Mouse (Mus musculus) liver, adult 2 months (tissue): Measurements from ENCODE around the gene Rpap3. TPM values are rescaled to one million over a fixed set of nuclear protein-coding genes. Genes with fewer than 3 reads are reported as not detected.

Experiments used
- DNase-seq: peaks from one replicate; pipeline ENCODE4 v3.0.0-alpha.2; 2011; ENCODE audit warnings: low read depth, low spot score; ENCODE audit errors: extremely low read depth
- H3K27ac ChIP-seq: fragments of 200-500 bp; replicated peaks from 2 replicates; pipeline ENCODE4 v1.5.1; 2012; ENCODE audit warnings: low read depth, mild to moderate bottlenecking, control low read depth, inconsistent platforms, low read length; ENCODE audit not compliant: insufficient read depth
- H3K27me3 ChIP-seq: fragments of 200-500 bp; 2 replicates; pipeline ENCODE4 v1.6.1; 2012; ENCODE audit warnings: mild to moderate bottlenecking, moderate library complexity, low read length, inconsistent platforms; ENCODE audit not compliant: control insufficient read depth, insufficient read depth
- H3K36me3 ChIP-seq: fragments of 200-500 bp; 2 replicates; pipeline ENCODE4 v1.6.1; 2012; ENCODE audit warnings: low read length, inconsistent platforms; ENCODE audit not compliant: control insufficient read depth, insufficient read depth
- H3K4me1 ChIP-seq: fragments of 200-500 bp; 2 replicates; pipeline ENCODE4 v1.6.1; 2011; ENCODE audit warnings: low read length; ENCODE audit not compliant: control insufficient read depth, insufficient read depth
- H3K4me3 ChIP-seq: fragments of 200-500 bp; 2 replicates; pipeline ENCODE4 v1.5.1; 2011; ENCODE audit warnings: low read depth, mild to moderate bottlenecking, control low read depth, low read length, moderate library complexity; ENCODE audit not compliant: insufficient read depth
- H3K79me2 ChIP-seq: fragments of 200-500 bp; 2 replicates; pipeline ENCODE4 v1.6.1; 2012; ENCODE audit warnings: inconsistent platforms, mild to moderate bottlenecking, low read length, moderate library complexity; ENCODE audit not compliant: control insufficient read depth, insufficient read depth
- H3K9ac ChIP-seq: fragments of 200-500 bp; 2 replicates; pipeline ENCODE4 v1.6.1; 2012; ENCODE audit warnings: low read depth, mild to moderate bottlenecking, control low read depth, inconsistent platforms, low read length
- CTCF ChIP-seq: fragments of 200-500 bp; IDR thresholded peaks from 2 replicates; pipeline ENCODE4 v1.5.1; 2011; ENCODE audit warnings: low read depth, low read length, control low read depth
- POLR2A ChIP-seq: fragments of 200-500 bp; IDR thresholded peaks from 2 replicates; pipeline ENCODE4 v1.6.1; 2011; ENCODE audit warnings: low read length, control low read depth; ENCODE audit not compliant: insufficient read depth; ENCODE audit errors: extremely low read depth
- WGBS: fragments of 180-500 bp; shearing (Covaris S2); methylation state at CpG from one replicate; pipeline ENCODE4 v1.1.7; 2018; 5-methylcytosine and 5-hydroxymethylcytosine counted together
- polyA plus RNA-seq: library from polyadenylated mRNA; depleted of rRNA; stranded (reverse); fragments of >200 nt; gene quantifications from 2 replicates; pipeline ENCODE4 v1.2.3, GENCODE M21; 2012
- total RNA-seq: library from RNA; depleted of rRNA; stranded (reverse); fragments of >200 nt; gene quantifications from 2 replicates; pipeline ENCODE4 v1.2.3, GENCODE M21; 2014

The Rpap3 gene
- total and polyA plus RNA-seq, 2 experiments: 2.2 to 8.7 TPM

- TF ChIP-seq CTCF (no peak), POLR2A (no peak)
- no peak for DNase-seq
- WGBS: 64% methylated on average over 7 of the region's 7 CpGs
These were observed 23.2 kb upstream of the Rpap3 start for GRCm38 (mm10) chr15:97728804-97729203.

GRCm38 (mm10) chr15:97728394-97728793, 22.8 kb upstream of the Rpap3 start:
- Histone ChIP-seq H3K79me2 (no peaks in the 10 kb centered on the region), H3K9ac (no peak overlapping the region), H3K36me3 (no peaks in the 10 kb centered on the region), H3K27ac (no peak overlapping the region), H3K4me1 (0 out of 2 replicates have a peak, but pooled peaks cover 1% of the 10 kb centered on the region), H3K4me3 (no peak overlapping the region), H3K27me3 (no peaks in the 10 kb centered on the region)
- no peak for DNase-seq
- 72% methylated on average over 11 of the region's 11 CpGs for WGBS
- TF ChIP-seq POLR2A (no peak), CTCF (no peak)

More at GRCm38 (mm10) chr15:97728804-97729203, 23.2 kb upstream of the Rpap3 start:
- H3K79me2 ChIP-seq: no peaks in the 10 kb centered on the region
- no peak overlapping the region for H3K27ac ChIP-seq
- no peak overlapping the region for H3K9ac ChIP-seq
- no peak overlapping the region for H3K4me3 ChIP-seq
- H3K4me1 ChIP-seq: 0 out of 2 replicates have a peak, but pooled peaks cover 1% of the 10 kb centered on the region
- no peaks in the 10 kb centered on the region for H3K27me3 ChIP-seq
- no peaks in the 10 kb centered on the region for H3K36me3 ChIP-seq

DNA sequence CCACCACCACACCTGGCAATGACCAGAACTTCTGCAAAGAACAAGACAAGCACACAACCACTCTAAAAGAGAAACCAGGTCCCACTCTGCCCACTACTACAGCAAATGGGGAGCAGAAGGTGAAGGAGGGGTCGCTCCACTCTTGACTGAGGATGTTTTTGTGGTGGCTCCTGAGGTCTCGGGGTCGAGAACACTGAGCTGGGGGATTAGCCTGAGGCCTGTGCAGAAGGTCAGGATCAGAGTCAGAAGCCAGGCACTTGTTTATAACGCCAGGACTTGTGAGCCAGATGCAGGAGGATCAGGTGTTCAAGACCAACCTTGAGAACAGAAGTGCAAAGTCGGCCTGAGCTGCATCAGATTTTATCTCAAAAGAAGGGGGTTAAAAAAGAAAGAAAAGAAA, 21.9 kb upstream of the Rpap3 start:
- H3K4me1 ChIP-seq: 0 out of 2 replicates have a peak, but pooled peaks cover 1% of the 10 kb centered on the region
- H3K27me3 ChIP-seq: no peaks in the 10 kb centered on the region
- no peak overlapping the region for H3K4me3 ChIP-seq
- no peak overlapping the region for H3K27ac ChIP-seq
- no peak for TF ChIP-seq CTCF
- no peak for TF ChIP-seq POLR2A
- H3K9ac ChIP-seq: no peak overlapping the region
- no peaks in the 10 kb centered on the region for H3K79me2 ChIP-seq
- no peak for DNase-seq
- WGBS: 84% methylated on average over 5 of the region's 5 CpGs
- no peaks in the 10 kb centered on the region for H3K36me3 ChIP-seq

- Histone ChIP-seq H3K9ac (no peak overlapping the region), H3K4me3 (no peak overlapping the region), H3K27ac (no peak overlapping the region), H3K4me1 (0 out of 2 replicates have a peak, but pooled peaks cover 1% of the 10 kb centered on the region), H3K36me3 (no peaks in the 10 kb centered on the region), H3K79me2 (no peaks in the 10 kb centered on the region), H3K27me3 (no peaks in the 10 kb centered on the region)
- 76% methylated on average over 8 of the region's 8 CpGs for WGBS
- no peak for DNase-seq
- TF ChIP-seq POLR2A (no peak), CTCF (no peak)
These were observed 21.4 kb upstream of the Rpap3 start for GRCm38 (mm10) chr15:97727048-97727447.

DNA sequence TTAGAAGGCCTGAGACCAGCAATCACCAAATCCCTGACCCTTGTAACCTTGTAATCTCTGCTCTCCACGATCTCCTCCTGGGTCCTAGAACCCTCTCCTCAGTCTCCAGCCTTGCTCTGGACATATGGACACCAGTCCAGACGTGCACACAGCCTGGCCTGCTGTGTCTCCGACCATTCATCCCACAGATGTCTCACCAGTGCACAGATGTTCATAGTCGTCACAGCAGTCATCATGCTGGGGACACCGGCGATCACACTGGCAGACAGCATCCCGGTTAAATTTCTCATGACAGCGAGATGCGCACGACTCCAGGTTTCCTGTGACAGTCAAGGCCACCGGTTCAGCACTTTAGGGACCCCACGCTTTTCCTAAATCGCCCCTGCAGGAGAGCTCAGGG, 20.7 kb upstream of the Rpap3 start:
- no peak for DNase-seq
- H3K36me3 ChIP-seq: no peaks in the 10 kb centered on the region
- no peaks in the 10 kb centered on the region for H3K27me3 ChIP-seq
- 0 out of 2 replicates have a peak, but pooled peaks cover 1% of the 10 kb centered on the region for H3K4me1 ChIP-seq
- no peak overlapping the region for H3K27ac ChIP-seq
- H3K79me2 ChIP-seq: no peaks in the 10 kb centered on the region
- 85% methylated on average over 13 of the region's 13 CpGs for WGBS
- H3K4me3 ChIP-seq: no peak overlapping the region
- H3K9ac ChIP-seq: no peak overlapping the region
- TF ChIP-seq CTCF: no peak
- no peak for TF ChIP-seq POLR2A

GRCm38 (mm10) chr15:97725198-97725785, 19.7 kb upstream of the Rpap3 start:
- no peak overlapping the region for H3K4me3 ChIP-seq
- WGBS: 69% methylated on average over 6 of the region's 6 CpGs
- DNase-seq: no peak
- H3K9ac ChIP-seq: no peak overlapping the region
- no peaks in the 10 kb centered on the region for H3K36me3 ChIP-seq
- H3K27ac ChIP-seq: no peak overlapping the region
- no peaks in the 10 kb centered on the region for H3K27me3 ChIP-seq
- H3K79me2 ChIP-seq: no peaks in the 10 kb centered on the region
- 0 out of 2 replicates have a peak, but pooled peaks cover 1% of the 10 kb centered on the region for H3K4me1 ChIP-seq
- TF ChIP-seq CTCF: no peak
- TF ChIP-seq POLR2A: no peak
